Mouse (Mus musculus): Measurements from ENCODE around the gene Trim9. TPM values are rescaled to one million over a fixed set of nuclear protein-coding genes. Genes with fewer than 3 reads are reported as not detected.

Gene Trim9
- polyA plus RNA-seq, 1 experiment from 2014 or later: 0.32 TPM

GRCm38 (mm10) chr12:70316147-70316546 is 31.3 kb downstream of the Trim9 start:
- TF ChIP-seq CTCF (IDR thresholded peaks at IDR 0.05; ENCODE audit: low read depth) (no peak), EP300 (optimal IDR thresholded peaks at IDR 0.05) (no peak)
- H3K27ac ChIP-seq (replicated peaks): no peak overlapping the region
- no peaks in the 10 kb centered on the region for H3K36me3 ChIP-seq (ENCODE audit: control insufficient read depth, insufficient read depth, low read length)
- H3K9me3 ChIP-seq (ENCODE audit: control insufficient read depth, low read length): no peaks in the 10 kb centered on the region
- no peaks in the 10 kb centered on the region for H3K27me3 ChIP-seq (ENCODE audit: control insufficient read depth, insufficient read depth, low read length)
- H3K4me3 ChIP-seq (ENCODE audit: low read depth, low read length): no peak overlapping the region
- H3K9ac ChIP-seq (ENCODE audit: low read length): no peak overlapping the region
- no peaks in the 10 kb centered on the region for H3K4me1 ChIP-seq (replicated peaks; ENCODE audit: control insufficient read depth, insufficient read depth)
- H3K4me2 ChIP-seq (replicated peaks; ENCODE audit: low read depth): no peak overlapping the region
- WGBS: 76% methylated on average over 9 of the region's 9 CpGs
- DNase-seq (ENCODE audit: low spot score) (no peak), ATAC-seq (ENCODE audit: low FRiP score, low TSS enrichment) (no peak)

DNA sequence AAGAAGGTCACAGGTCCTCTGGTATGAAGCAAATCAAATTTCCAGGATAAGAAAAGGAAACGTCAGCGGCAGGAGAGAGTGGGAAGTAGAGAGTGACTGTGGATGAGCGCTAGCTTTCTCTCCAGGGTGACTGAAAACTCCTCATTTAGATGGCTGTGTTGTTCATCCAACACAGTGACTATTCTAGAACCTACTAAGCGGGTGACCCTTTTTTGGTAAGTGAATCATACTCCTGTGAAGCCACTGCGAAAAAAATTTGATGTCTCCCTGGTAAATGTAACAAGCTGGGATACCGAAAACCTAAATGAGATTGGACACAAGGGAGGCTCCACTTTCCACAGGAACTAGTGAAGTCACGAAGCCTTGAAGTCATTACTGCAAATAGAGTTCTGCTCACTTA is 39.5 kb downstream of the Trim9 start:
- H3K4me3 ChIP-seq (ENCODE audit: low read depth, low read length): no peak overlapping the region
- DNase-seq (ENCODE audit: low spot score) (no peak), ATAC-seq (ENCODE audit: low FRiP score, low TSS enrichment) (no peak)
- TF ChIP-seq EP300 (optimal IDR thresholded peaks at IDR 0.05) (no peak), CTCF (IDR thresholded peaks at IDR 0.05; ENCODE audit: low read depth) (no peak)
- H3K27ac ChIP-seq (replicated peaks): no peak overlapping the region
- H3K9me3 ChIP-seq (ENCODE audit: control insufficient read depth, low read length): no peaks in the 10 kb centered on the region
- H3K27me3 ChIP-seq (ENCODE audit: control insufficient read depth, insufficient read depth, low read length): no peaks in the 10 kb centered on the region
- 87% methylated on average over 7 of the region's 7 CpGs for WGBS
- H3K36me3 ChIP-seq (ENCODE audit: control insufficient read depth, insufficient read depth, low read length): no peaks in the 10 kb centered on the region
- H3K4me1 ChIP-seq (replicated peaks; ENCODE audit: control insufficient read depth, insufficient read depth): no peaks in the 10 kb centered on the region
- no peak overlapping the region for H3K4me2 ChIP-seq (replicated peaks; ENCODE audit: low read depth)
- no peak overlapping the region for H3K9ac ChIP-seq (ENCODE audit: low read length)

GRCm38 (mm10) chr12:70307062-70307461 is 40.4 kb downstream of the Trim9 start:
- 82% methylated on average over 5 of the region's 5 CpGs for WGBS
- H3K9me3 ChIP-seq (ENCODE audit: control insufficient read depth, low read length): no peaks in the 10 kb centered on the region
- no peak overlapping the region for H3K27ac ChIP-seq (replicated peaks)
- DNase-seq (ENCODE audit: low spot score) (no peak), ATAC-seq (ENCODE audit: low FRiP score, low TSS enrichment) (no peak)
- no peaks in the 10 kb centered on the region for H3K4me1 ChIP-seq (replicated peaks; ENCODE audit: control insufficient read depth, insufficient read depth)
- no peaks in the 10 kb centered on the region for H3K27me3 ChIP-seq (ENCODE audit: control insufficient read depth, insufficient read depth, low read length)
- TF ChIP-seq CTCF (IDR thresholded peaks at IDR 0.05; ENCODE audit: low read depth): no peak
- TF ChIP-seq EP300 (optimal IDR thresholded peaks at IDR 0.05): no peak
- no peak overlapping the region for H3K4me2 ChIP-seq (replicated peaks; ENCODE audit: low read depth)
- no peak overlapping the region for H3K4me3 ChIP-seq (ENCODE audit: low read depth, low read length)
- no peaks in the 10 kb centered on the region for H3K36me3 ChIP-seq (ENCODE audit: control insufficient read depth, insufficient read depth, low read length)
- H3K9ac ChIP-seq (ENCODE audit: low read length): no peak overlapping the region

- DNase-seq (ENCODE audit: low spot score) (no peak), ATAC-seq (ENCODE audit: low FRiP score, low TSS enrichment) (no peak)
- Histone ChIP-seq H3K27ac (replicated peaks) (no peak overlapping the region), H3K36me3 (ENCODE audit: control insufficient read depth, insufficient read depth, low read length) (no peaks in the 10 kb centered on the region), H3K4me3 (ENCODE audit: low read depth, low read length) (no peak overlapping the region), H3K9ac (ENCODE audit: low read length) (no peak overlapping the region), H3K4me2 (replicated peaks; ENCODE audit: low read depth) (no peak overlapping the region), H3K27me3 (ENCODE audit: control insufficient read depth, insufficient read depth, low read length) (no peaks in the 10 kb centered on the region), H3K9me3 (ENCODE audit: control insufficient read depth, low read length) (no peaks in the 10 kb centered on the region), H3K4me1 (replicated peaks; ENCODE audit: control insufficient read depth, insufficient read depth) (no peaks in the 10 kb centered on the region)
- TF ChIP-seq CTCF (IDR thresholded peaks at IDR 0.05; ENCODE audit: low read depth) (no peak), EP300 (optimal IDR thresholded peaks at IDR 0.05) (no peak)
- WGBS: 71% methylated on average over 6 of the region's 6 CpGs
These were observed 43.4 kb downstream of the Trim9 start for GRCm38 (mm10) chr12:70304014-70304413.

GRCm38 (mm10) chr12:70303525-70303924 is 43.9 kb downstream of the Trim9 start:
- ATAC-seq (ENCODE audit: low FRiP score, low TSS enrichment) (no peak), DNase-seq (ENCODE audit: low spot score) (no peak)
- Histone ChIP-seq H3K9me3 (ENCODE audit: control insufficient read depth, low read length) (no peaks in the 10 kb centered on the region), H3K36me3 (ENCODE audit: control insufficient read depth, insufficient read depth, low read length) (no peaks in the 10 kb centered on the region), H3K4me2 (replicated peaks; ENCODE audit: low read depth) (no peak overlapping the region), H3K4me3 (ENCODE audit: low read depth, low read length) (no peak overlapping the region), H3K4me1 (replicated peaks; ENCODE audit: control insufficient read depth, insufficient read depth) (no peaks in the 10 kb centered on the region), H3K9ac (ENCODE audit: low read length) (no peak overlapping the region), H3K27ac (replicated peaks) (no peak overlapping the region), H3K27me3 (ENCODE audit: control insufficient read depth, insufficient read depth, low read length) (no peaks in the 10 kb centered on the region)
- WGBS: 58% methylated on average over 7 of the region's 7 CpGs
- TF ChIP-seq CTCF (IDR thresholded peaks at IDR 0.05; ENCODE audit: low read depth): no peak
- no peak for TF ChIP-seq EP300 (optimal IDR thresholded peaks at IDR 0.05)

- no peaks in the 10 kb centered on the region for H3K9me3 ChIP-seq (ENCODE audit: control insufficient read depth, low read length)
- H3K9ac ChIP-seq (ENCODE audit: low read length): no peak overlapping the region
- WGBS: 32% methylated on average over 5 of the region's 5 CpGs
- H3K27ac ChIP-seq (replicated peaks): no peak overlapping the region
- no peaks in the 10 kb centered on the region for H3K27me3 ChIP-seq (ENCODE audit: control insufficient read depth, insufficient read depth, low read length)
- ATAC-seq (ENCODE audit: low FRiP score, low TSS enrichment) (no peak), DNase-seq (ENCODE audit: low spot score) (no peak)
- H3K4me3 ChIP-seq (ENCODE audit: low read depth, low read length): no peak overlapping the region
- TF ChIP-seq EP300 (optimal IDR thresholded peaks at IDR 0.05): no peak
- TF ChIP-seq CTCF (IDR thresholded peaks at IDR 0.05; ENCODE audit: low read depth): no peak
- no peaks in the 10 kb centered on the region for H3K36me3 ChIP-seq (ENCODE audit: control insufficient read depth, insufficient read depth, low read length)
- H3K4me1 ChIP-seq (replicated peaks; ENCODE audit: control insufficient read depth, insufficient read depth): no peaks in the 10 kb centered on the region
- H3K4me2 ChIP-seq (replicated peaks; ENCODE audit: low read depth): no peak overlapping the region
These were observed 45.2 kb downstream of the Trim9 start for GRCm38 (mm10) chr12:70302022-70302720.

Data from stomach, postnatal 0 days (tissue).